Mouse (Mus musculus): ENCODE data around the gene Pglyrp2.

GRCm38 (mm10) chr17:32364331-32364730 lies 59.6 kb downstream of the Pglyrp2 start:
- TF ChIP-seq CTCF (IDR thresholded peaks at IDR 0.05; ENCODE audit: low read depth, low read length), result no peak
- TF ChIP-seq POLR2A (IDR thresholded peaks at IDR 0.05; ENCODE audit: insufficient read depth, low read length), result no peak
